Mouse (Mus musculus): ENCODE measurements around the gene Gm4792.

GRCm38 (mm10) chr10:94299301-94299700, 798 bp upstream of the Gm4792 start:
- no peak for TF ChIP-seq CTCF (IDR thresholded peaks at IDR 0.05; ENCODE audit: low read depth, low read length)
- no peak for TF ChIP-seq POLR2A (IDR thresholded peaks at IDR 0.05; ENCODE audit: extremely low read depth, insufficient read depth, low read length)
